Mouse (Mus musculus) thymus, postnatal 10 days (tissue): ENCODE measurements around the gene Qrich1.

Experiments used
- DNase-seq, 2 experiments: peaks; one replicate each; pipeline ENCODE4 v3.0.0; 2021; ENCODE audit warnings: low spot score in 2 of 2

Gene Qrich1

GRCm38 (mm10) chr9:108516380-108517251 is at the start of gene Qrich1:
TSS of gene Qrich1 (plus strand) at chr9:108516806.
- DNase-seq: peak; percentile 95 to 97

- DNase-seq: no peak
Measured at GRCm38 (mm10) chr9:108469430-108469829, 47.2 kb upstream of the Qrich1 start.

GRCm38 (mm10) chr9:108469845-108470244 is 46.8 kb upstream of the Qrich1 start:
- no peak for DNase-seq

GRCm38 (mm10) chr9:108474528-108474927 is 42.1 kb upstream of the Qrich1 start:
- DNase-seq: no peak

GRCm38 (mm10) chr9:108478638-108479156 is 37.9 kb upstream of the Qrich1 start:
- DNase-seq: no peak

- no peak for DNase-seq
Measured at GRCm38 (mm10) chr9:108479241-108479640, 37.4 kb upstream of the Qrich1 start.

GRCm38 (mm10) chr9:108479721-108480351 is 36.8 kb upstream of the Qrich1 start, which contains the start of gene Lamb2:
TSS of gene Lamb2 (plus strand) at chr9:108479736.
- DNase-seq: peak in 1 of 2 experiments; percentile 45

- no peak for DNase-seq
Measured at GRCm38 (mm10) chr9:108480813-108481519, 35.6 kb upstream of the Qrich1 start.

- DNase-seq: no peak
Measured at GRCm38 (mm10) chr9:108481520-108482210, 34.9 kb upstream of the Qrich1 start.

GRCm38 (mm10) chr9:108483051-108483790 is 33.4 kb upstream of the Qrich1 start:
- no peak for DNase-seq

- DNase-seq: no peak
Measured at GRCm38 (mm10) chr9:108484021-108484420, 32.6 kb upstream of the Qrich1 start.

GRCm38 (mm10) chr9:108485301-108485875 is 31.2 kb upstream of the Qrich1 start:
- no peak for DNase-seq

- DNase-seq: no peak
Measured at GRCm38 (mm10) chr9:108486973-108487530, 29.6 kb upstream of the Qrich1 start.

- DNase-seq: no peak
Measured at GRCm38 (mm10) chr9:108488403-108488802, 28.2 kb upstream of the Qrich1 start.

GRCm38 (mm10) chr9:108489215-108489614 is 27.4 kb upstream of the Qrich1 start:
- no peak for DNase-seq

GRCm38 (mm10) chr9:108489702-108490558 is 26.7 kb upstream of the Qrich1 start:
- peak; percentile 16 to 26 for DNase-seq

- DNase-seq: peak; percentile 92
Measured at GRCm38 (mm10) chr9:108490559-108491285, 25.9 kb upstream of the Qrich1 start, which contains the start of gene Usp19. TSS of gene Usp19 (plus strand) at chr9:108490602.

GRCm38 (mm10) chr9:108491286-108491580 is 25.4 kb upstream of the Qrich1 start:
- DNase-seq: no peak
